Mouse (Mus musculus) midbrain, embryonic 16.5 days (tissue): Measurements from ENCODE around the gene Slit2. TPM values are rescaled to one million over a fixed set of nuclear protein-coding genes. Genes with fewer than 3 reads are reported as not detected.

Experiments used
- ATAC-seq: fragments of 200-750 bp; cut with Nextera tagmentation; 2 replicates; pipeline ENCODE4 v1.8.0; 2017; ENCODE audit warnings: moderate TSS enrichment
- H3K27ac ChIP-seq: fragments of 300-500 bp; sonication (generic); 2 replicates; pipeline ENCODE4 v1.5.1; 2014; ENCODE audit warnings: mild to moderate bottlenecking, low read length, mixed read lengths
- H3K27me3 ChIP-seq: fragments of 300-500 bp; sonication (generic); 2 replicates; pipeline ENCODE4 v1.6.1; 2014; ENCODE audit warnings: low read depth, low read length, mixed read lengths; ENCODE audit not compliant: control insufficient read depth, insufficient read depth
- H3K36me3 ChIP-seq: fragments of 300-500 bp; sonication (generic); 2 replicates; pipeline ENCODE4 v1.6.1; 2014; ENCODE audit warnings: mild to moderate bottlenecking, low read length, moderate library complexity, mixed read lengths; ENCODE audit not compliant: control insufficient read depth, insufficient read depth
- H3K4me1 ChIP-seq: fragments of 300-500 bp; sonication (generic); 2 replicates; pipeline ENCODE4 v1.6.1; 2014; ENCODE audit warnings: mild to moderate bottlenecking, low read length, mixed read lengths; ENCODE audit not compliant: control insufficient read depth, insufficient read depth
- H3K4me2 ChIP-seq: fragments of 300-500 bp; sonication (generic); 2 replicates; pipeline ENCODE4 v1.6.1; 2014; ENCODE audit warnings: mild to moderate bottlenecking, low read length, mixed read lengths
- H3K4me3 ChIP-seq: fragments of 300-500 bp; sonication (generic); 2 replicates; pipeline ENCODE4 v1.5.1; 2014; ENCODE audit warnings: low read depth, mild to moderate bottlenecking, low read length, moderate library complexity, mixed read lengths
- H3K9ac ChIP-seq: fragments of 300-500 bp; sonication (generic); 2 replicates; pipeline ENCODE4 v1.6.1; 2014; ENCODE audit warnings: low read depth, low read length, mixed read lengths
- H3K9me3 ChIP-seq: fragments of 300-500 bp; sonication (generic); replicated peaks from 2 replicates; pipeline ENCODE4 v1.6.1; 2014; ENCODE audit warnings: mild to moderate bottlenecking, low read length, mixed read lengths; ENCODE audit not compliant: control insufficient read depth, poor library complexity, severe bottlenecking
- WGBS: fragments of 180-500 bp; shearing (Covaris S2); extraction: QIAGEN DNeasy Blood & Tissue Kit; methylation state at CpG from one replicate; pipeline ENCODE4 v1.1.7; 2014; 5-methylcytosine and 5-hydroxymethylcytosine counted together
- polyA plus RNA-seq: library from polyadenylated mRNA; unstranded; fragments of >200 nt; fragmentation: Nextera tagmentation; extraction: Ambion mirVana; gene quantifications from 2 replicates; pipeline ENCODE4 v1.2.1, GENCODE M21; 2015

Slit2 gene
- polyA plus RNA-seq, 1 experiment from 2014 or later: 17.5 TPM

DNA sequence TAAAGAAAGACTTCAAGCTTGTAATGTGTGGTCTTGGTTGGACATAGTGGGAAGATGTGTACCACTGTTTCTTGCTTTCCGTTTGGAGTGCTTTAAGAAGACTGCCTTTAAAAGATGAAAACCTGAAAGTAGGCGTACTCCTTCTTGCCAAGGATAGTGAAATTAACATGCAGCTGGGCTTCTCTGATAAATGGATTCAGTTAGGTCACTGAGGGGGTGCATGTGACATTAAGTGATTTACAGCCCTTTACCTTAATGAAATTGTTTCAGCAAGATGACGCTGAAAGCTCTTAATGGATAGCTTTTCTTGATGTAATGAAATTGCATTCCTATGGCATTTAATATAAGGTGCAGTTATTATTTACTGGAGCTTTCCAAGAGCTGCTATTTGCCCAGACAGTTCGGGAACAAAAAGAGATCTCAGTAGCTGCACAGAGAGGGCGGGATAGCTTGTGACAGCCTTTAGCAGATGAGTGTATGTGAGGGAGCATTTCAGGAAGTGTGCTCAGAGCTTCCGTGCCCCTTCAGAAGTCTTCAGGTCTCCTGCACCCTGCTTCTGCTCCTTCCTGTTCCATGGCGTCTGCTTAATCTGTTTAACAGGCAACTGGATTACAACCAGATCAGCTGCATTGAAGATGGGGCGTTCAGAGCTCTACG is 198.8 kb downstream of the Slit2 start:
- Histone ChIP-seq H3K27ac (no peak overlapping the region), H3K4me1 (peaks cover 2% of the 10 kb centered on the region; the same call in 1 of the 2 replicates), H3K27me3 (no peaks in the 10 kb centered on the region), H3K4me2 (no peak overlapping the region), H3K36me3 (no peaks in the 10 kb centered on the region), H3K4me3 (no peak overlapping the region), H3K9me3 (no peaks in the 10 kb centered on the region), H3K9ac (no peak overlapping the region)
- 44% methylated on average over 9 of the region's 9 CpGs for WGBS
- ATAC-seq: no peak

DNA sequence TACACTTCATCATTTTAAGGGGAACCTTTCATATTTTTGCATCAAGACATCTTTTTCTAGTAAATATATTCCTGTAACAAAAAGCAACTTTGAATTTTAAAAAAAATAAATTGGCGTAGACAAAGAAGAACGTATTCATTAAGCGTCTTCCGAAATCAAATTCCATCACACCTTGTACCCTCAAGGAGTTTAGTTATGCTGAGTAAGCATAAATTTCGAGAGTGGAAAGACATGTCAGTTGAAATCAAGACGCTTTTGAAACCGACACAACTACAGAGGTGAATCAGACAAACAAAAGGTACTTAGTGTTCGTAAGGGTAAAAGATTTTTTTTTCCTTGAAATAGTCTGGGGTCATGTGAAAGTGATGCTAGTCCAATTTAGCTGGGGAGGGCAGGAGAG is 201.4 kb downstream of the Slit2 start:
- no peaks in the 10 kb centered on the region for H3K9me3 ChIP-seq
- H3K4me1 ChIP-seq: peaks cover 2% of the 10 kb centered on the region; the same call in 1 of the 2 replicates
- 92% methylated on average over 8 of the region's 8 CpGs for WGBS
- no peak overlapping the region for H3K27ac ChIP-seq
- H3K9ac ChIP-seq: no peak overlapping the region
- no peak overlapping the region for H3K4me3 ChIP-seq
- H3K4me2 ChIP-seq: no peak overlapping the region
- H3K27me3 ChIP-seq: no peaks in the 10 kb centered on the region
- no peaks in the 10 kb centered on the region for H3K36me3 ChIP-seq
- no peak for ATAC-seq

DNA sequence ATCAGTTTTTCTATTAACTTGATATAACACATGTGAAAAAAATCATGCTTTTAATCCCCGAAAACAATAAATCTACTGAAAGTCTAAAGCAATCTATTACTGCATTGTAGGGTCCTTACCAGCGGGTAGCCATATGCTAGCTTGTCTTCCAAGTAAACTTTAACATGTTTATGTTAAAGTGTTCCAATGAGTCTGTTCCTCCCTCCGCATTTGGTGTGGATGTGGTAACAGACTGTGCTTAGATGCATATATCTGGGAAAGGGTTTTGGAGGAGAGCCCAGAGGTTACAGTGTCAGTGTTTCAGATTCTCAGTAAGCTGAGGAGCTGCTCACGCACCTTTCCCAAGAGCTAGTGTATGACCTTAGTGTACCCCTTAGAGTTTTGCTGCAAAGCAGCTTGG is 204.9 kb downstream of the Slit2 start:
- ATAC-seq: no peak
- Histone ChIP-seq H3K4me2 (no peak overlapping the region), H3K36me3 (no peaks in the 10 kb centered on the region), H3K9me3 (no peaks in the 10 kb centered on the region), H3K4me3 (no peak overlapping the region), H3K27ac (no peak overlapping the region), H3K4me1 (no peaks in the 10 kb centered on the region), H3K9ac (no peak overlapping the region), H3K27me3 (no peaks in the 10 kb centered on the region)
- 90% methylated on average over 4 of the region's 4 CpGs for WGBS

DNA sequence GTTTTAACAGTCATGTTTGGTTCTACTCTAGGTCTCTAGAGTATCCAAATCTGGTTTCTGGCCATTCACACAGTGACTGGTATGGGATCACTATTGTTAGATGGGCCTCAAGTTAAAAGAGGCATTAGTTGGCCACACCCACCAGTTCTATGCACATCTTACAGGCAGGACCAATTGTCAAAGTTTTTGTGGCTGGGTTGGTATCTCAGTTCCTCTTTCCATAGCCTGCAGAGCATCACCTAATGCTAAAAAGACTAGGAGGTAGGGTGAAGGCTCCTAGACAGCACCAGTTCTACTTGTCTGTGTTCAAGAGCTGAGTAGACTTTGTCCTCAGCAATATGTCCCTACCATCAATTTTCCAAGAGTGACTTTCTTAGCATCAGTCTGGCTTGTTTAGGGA is 216.4 kb downstream of the Slit2 start:
- H3K36me3 ChIP-seq: no peaks in the 10 kb centered on the region
- H3K4me2 ChIP-seq: no peak overlapping the region
- no peaks in the 10 kb centered on the region for H3K27me3 ChIP-seq
- H3K4me3 ChIP-seq: no peak overlapping the region
- no peak overlapping the region for H3K9ac ChIP-seq
- no peak for ATAC-seq
- no peaks in the 10 kb centered on the region for H3K9me3 ChIP-seq
- no peaks in the 10 kb centered on the region for H3K4me1 ChIP-seq
- H3K27ac ChIP-seq: no peak overlapping the region

DNA sequence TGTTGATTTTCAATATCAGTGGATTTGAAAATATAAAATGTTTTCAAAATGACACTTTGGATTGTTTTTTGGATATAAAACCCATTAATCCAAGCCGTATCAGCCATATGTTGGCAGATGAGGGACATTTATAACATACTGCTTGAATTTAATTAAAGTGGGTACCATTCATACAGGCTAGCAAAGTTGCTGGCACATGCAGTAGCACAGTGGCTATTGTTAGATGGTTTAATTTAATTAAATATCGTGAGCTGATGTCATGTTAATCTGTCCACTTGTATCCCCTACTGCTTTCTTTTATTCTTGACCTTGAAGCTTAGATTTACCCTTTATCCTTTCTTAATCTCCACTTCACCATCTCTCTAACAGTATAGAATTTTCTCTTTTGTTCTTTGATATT is 232.3 kb downstream of the Slit2 start:
- no peaks in the 10 kb centered on the region for H3K27me3 ChIP-seq
- WGBS: 29% methylated on average over 2 of the region's 2 CpGs
- no peak overlapping the region for H3K27ac ChIP-seq
- ATAC-seq: no peak
- no peak overlapping the region for H3K4me3 ChIP-seq
- H3K9me3 ChIP-seq: no peaks in the 10 kb centered on the region
- no peak overlapping the region for H3K4me2 ChIP-seq
- no peaks in the 10 kb centered on the region for H3K4me1 ChIP-seq
- H3K9ac ChIP-seq: no peak overlapping the region
- no peaks in the 10 kb centered on the region for H3K36me3 ChIP-seq

DNA sequence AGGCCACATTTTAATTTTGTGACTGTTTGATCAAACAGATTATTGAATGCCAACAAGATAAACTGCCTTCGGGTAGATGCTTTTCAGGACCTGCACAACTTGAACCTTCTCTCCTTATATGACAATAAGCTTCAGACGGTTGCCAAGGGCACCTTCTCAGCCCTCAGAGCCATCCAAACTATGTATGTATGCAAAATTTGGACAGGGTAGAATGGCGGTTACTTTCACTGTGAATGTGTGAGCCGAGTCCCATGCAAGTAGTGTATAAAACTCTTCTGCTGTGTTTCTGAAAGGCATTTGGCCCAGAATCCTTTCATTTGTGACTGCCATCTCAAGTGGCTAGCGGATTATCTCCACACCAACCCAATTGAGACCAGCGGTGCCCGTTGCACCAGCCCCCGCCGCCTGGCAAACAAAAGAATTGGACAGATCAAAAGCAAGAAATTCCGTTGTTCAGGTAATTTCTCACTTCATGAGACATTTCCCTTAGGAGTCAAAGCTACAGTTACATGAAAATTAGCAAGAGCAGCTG is 236.8 kb downstream of the Slit2 start:
- Histone ChIP-seq H3K36me3 (no peaks in the 10 kb centered on the region), H3K27ac (no peak overlapping the region), H3K27me3 (no peaks in the 10 kb centered on the region), H3K9ac (no peak overlapping the region), H3K4me3 (no peak overlapping the region), H3K4me2 (no peak overlapping the region), H3K4me1 (no peaks in the 10 kb centered on the region), H3K9me3 (no peaks in the 10 kb centered on the region)
- peak; percentile 64 for ATAC-seq
- 33% methylated on average over 10 of the region's 10 CpGs for WGBS

DNA sequence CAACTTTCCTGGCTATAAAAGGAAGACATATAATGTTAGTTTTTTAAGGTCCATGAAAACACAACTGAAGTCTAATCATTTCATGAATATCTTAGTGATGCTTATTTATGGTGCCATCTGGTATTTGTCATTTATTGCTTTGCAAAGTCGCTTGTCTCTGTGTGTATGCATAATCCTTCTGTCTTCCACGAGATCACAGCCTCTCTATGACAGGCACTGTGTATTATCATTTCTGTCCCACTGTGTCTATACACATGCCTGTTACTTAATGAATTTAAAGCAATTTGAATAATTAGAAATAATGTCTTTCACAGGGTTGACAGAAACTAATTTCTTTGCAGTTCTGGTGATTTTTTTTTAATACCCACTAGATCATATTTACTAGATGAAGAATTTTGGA is 242.6 kb downstream of the Slit2 start:
- Histone ChIP-seq H3K27ac (no peak overlapping the region), H3K27me3 (no peaks in the 10 kb centered on the region), H3K9me3 (no peaks in the 10 kb centered on the region), H3K9ac (no peak overlapping the region), H3K36me3 (no peaks in the 10 kb centered on the region), H3K4me2 (no peak overlapping the region), H3K4me1 (no peaks in the 10 kb centered on the region), H3K4me3 (no peak overlapping the region)
- ATAC-seq: no peak
- WGBS: 27% methylated on average over 2 of the region's 2 CpGs

DNA sequence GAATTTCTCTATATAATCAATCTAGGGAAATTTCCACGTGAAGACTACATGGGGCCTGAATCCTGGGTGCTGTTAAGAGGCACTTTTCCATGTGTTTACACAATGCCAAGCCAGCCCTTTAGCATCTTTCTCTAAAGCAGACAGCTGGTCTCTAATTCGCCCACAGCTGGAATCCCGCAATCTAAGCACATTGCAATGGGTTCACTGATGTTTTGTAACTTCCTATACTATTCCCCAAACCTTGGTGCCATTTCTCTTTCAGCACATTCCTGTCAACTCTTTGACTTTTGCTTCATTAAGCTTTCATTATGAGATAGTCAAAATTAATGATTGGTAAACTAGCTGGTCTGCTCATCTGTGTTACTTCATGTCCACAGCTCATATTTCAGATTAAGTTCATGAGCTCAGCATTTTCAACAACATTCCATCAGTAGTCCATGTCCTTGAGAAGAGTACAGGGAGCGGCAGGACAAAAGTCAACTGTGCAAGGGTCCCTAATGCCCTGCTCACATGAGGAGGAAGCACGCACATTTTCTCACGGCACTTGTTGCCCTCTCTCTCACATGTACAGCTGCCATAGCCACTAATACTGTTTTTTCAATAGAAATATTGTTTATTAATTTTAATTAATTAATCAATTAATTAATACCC is 247.6 kb downstream of the Slit2 start:
- Histone ChIP-seq H3K4me1 (no peaks in the 10 kb centered on the region), H3K4me2 (no peak overlapping the region), H3K27me3 (no peaks in the 10 kb centered on the region), H3K27ac (no peak overlapping the region), H3K9ac (no peak overlapping the region), H3K9me3 (no peaks in the 10 kb centered on the region), H3K4me3 (no peak overlapping the region), H3K36me3 (no peaks in the 10 kb centered on the region)
- WGBS: 81% methylated on average over 6 of the region's 6 CpGs
- no peak for ATAC-seq

DNA sequence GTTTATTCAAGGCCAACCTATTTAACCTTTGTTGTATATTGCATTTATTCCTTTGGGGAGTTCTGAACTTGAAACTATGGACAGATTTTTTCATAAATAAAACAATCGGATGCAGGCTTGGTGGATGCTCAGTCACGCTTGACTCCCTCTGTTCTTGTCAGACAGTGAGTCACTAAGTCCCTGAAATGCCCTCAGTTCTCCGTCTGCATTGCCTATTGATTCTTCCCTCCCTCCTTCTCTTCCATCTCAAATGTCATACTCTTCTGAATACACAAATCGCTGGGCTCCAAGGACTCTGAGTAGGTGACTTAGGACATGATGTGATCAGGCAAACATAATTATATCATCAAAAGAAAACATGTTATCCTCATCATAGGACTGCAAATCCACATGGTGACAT is 251.8 kb downstream of the Slit2 start:
- H3K4me1 ChIP-seq: no peaks in the 10 kb centered on the region
- no peak overlapping the region for H3K4me2 ChIP-seq
- H3K4me3 ChIP-seq: no peak overlapping the region
- H3K9ac ChIP-seq: no peak overlapping the region
- no peaks in the 10 kb centered on the region for H3K36me3 ChIP-seq
- 34% methylated on average over 4 of the region's 4 CpGs for WGBS
- no peak overlapping the region for H3K27ac ChIP-seq
- no peaks in the 10 kb centered on the region for H3K9me3 ChIP-seq
- H3K27me3 ChIP-seq: no peaks in the 10 kb centered on the region
- no peak for ATAC-seq
